Mouse (Mus musculus) cortical plate, adult 2 months (tissue): ENCODE results near the gene Abcc9. TPM values are rescaled to one million over a fixed set of nuclear protein-coding genes. Genes with fewer than 3 reads are reported as not detected.
A peak's percentile ranks its signal among the peaks of the same experiment; 100 is the strongest.

Source experiments
- H3K27ac ChIP-seq: fragments of 200-500 bp; 2 replicates; pipeline ENCODE4 v1.5.1; 2012; ENCODE audit warnings: low read length, control low read depth, inconsistent platforms; ENCODE audit not compliant: insufficient read depth
- H3K4me1 ChIP-seq: fragments of 200-500 bp; 2 replicates; pipeline ENCODE4 v1.6.1; 2011; ENCODE audit warnings: low read length; ENCODE audit not compliant: control insufficient read depth, insufficient read depth
- H3K4me3 ChIP-seq: fragments of 200-500 bp; 2 replicates; pipeline ENCODE4 v1.5.1; 2011; ENCODE audit warnings: mild to moderate bottlenecking, low read length, control low read depth; ENCODE audit not compliant: insufficient read depth
- CTCF ChIP-seq: fragments of 200-500 bp; IDR thresholded peaks from 2 replicates; pipeline ENCODE4 v1.5.1; 2011; ENCODE audit warnings: mild to moderate bottlenecking, control low read depth, low read length; ENCODE audit not compliant: insufficient read depth; ENCODE audit errors: extremely low read depth
- POLR2A ChIP-seq: fragments of 200-500 bp; IDR thresholded peaks from 2 replicates; pipeline ENCODE4 v1.6.1; 2011; ENCODE audit warnings: mild to moderate bottlenecking, low read length, control low read depth; ENCODE audit not compliant: insufficient read depth; ENCODE audit errors: extremely low read depth
- polyA plus RNA-seq: library from polyadenylated mRNA; depleted of rRNA; stranded (reverse); fragments of >200 nt; gene quantifications from 2 replicates; pipeline ENCODE4 v1.2.3, GENCODE M21; 2012

The Abcc9 gene
- polyA plus RNA-seq, 1 experiment, result 3.1 TPM

GRCm38 (mm10) chr6:142558076-142558475 lies 144.0 kb downstream of the Abcc9 start:
- Histone ChIP-seq H3K4me1 (no peaks in the 10 kb centered on the region), H3K4me3 (no peak overlapping the region), H3K27ac (no peak overlapping the region)
- TF ChIP-seq POLR2A (no peak), CTCF (peak; percentile 42)

GRCm38 (mm10) chr6:142555988-142556387 lies 146.1 kb downstream of the Abcc9 start:
- H3K27ac ChIP-seq, result no peak overlapping the region
- no peak overlapping the region for H3K4me3 ChIP-seq
- H3K4me1 ChIP-seq, result no peaks in the 10 kb centered on the region
- TF ChIP-seq CTCF (no peak), POLR2A (no peak)

- TF ChIP-seq POLR2A (no peak), CTCF (no peak)
- Histone ChIP-seq H3K27ac (no peak overlapping the region), H3K4me3 (no peak overlapping the region), H3K4me1 (no peaks in the 10 kb centered on the region)
Measured at GRCm38 (mm10) chr6:142551482-142551881, 150.6 kb downstream of the Abcc9 start.

GRCm38 (mm10) chr6:142550871-142551270 lies 151.2 kb downstream of the Abcc9 start:
- Histone ChIP-seq H3K4me1 (no peaks in the 10 kb centered on the region), H3K4me3 (no peak overlapping the region), H3K27ac (no peak overlapping the region)
- TF ChIP-seq POLR2A, result no peak
- TF ChIP-seq CTCF, result no peak

- TF ChIP-seq CTCF (no peak), POLR2A (no peak)
- H3K4me1 ChIP-seq, result no peaks in the 10 kb centered on the region
- no peak overlapping the region for H3K4me3 ChIP-seq
- H3K27ac ChIP-seq, result no peak overlapping the region
Measured at GRCm38 (mm10) chr6:142548377-142548776, 153.7 kb downstream of the Abcc9 start.

- no peak for TF ChIP-seq CTCF
- TF ChIP-seq POLR2A, result no peak
- H3K27ac ChIP-seq, result no peak overlapping the region
- H3K4me3 ChIP-seq, result no peak overlapping the region
- H3K4me1 ChIP-seq, result no peaks in the 10 kb centered on the region
Measured at GRCm38 (mm10) chr6:142545132-142545531, 157.0 kb downstream of the Abcc9 start.

- H3K27ac ChIP-seq, result no peak overlapping the region
- TF ChIP-seq CTCF (no peak), POLR2A (no peak)
- no peak overlapping the region for H3K4me3 ChIP-seq
- no peaks in the 10 kb centered on the region for H3K4me1 ChIP-seq
Measured at GRCm38 (mm10) chr6:142543648-142544047, 158.5 kb downstream of the Abcc9 start.

GRCm38 (mm10) chr6:142542800-142543175 lies 159.3 kb downstream of the Abcc9 start:
- no peak for TF ChIP-seq POLR2A
- no peak for TF ChIP-seq CTCF
- no peak overlapping the region for H3K4me3 ChIP-seq
- H3K4me1 ChIP-seq, result no peaks in the 10 kb centered on the region
- H3K27ac ChIP-seq, result no peak overlapping the region

- TF ChIP-seq POLR2A (no peak), CTCF (no peak)
- Histone ChIP-seq H3K27ac (no peak overlapping the region), H3K4me1 (no peaks in the 10 kb centered on the region), H3K4me3 (no peak overlapping the region)
Measured at GRCm38 (mm10) chr6:142542082-142542799, 159.9 kb downstream of the Abcc9 start.

GRCm38 (mm10) chr6:142540561-142541160 lies 161.5 kb downstream of the Abcc9 start:
- no peak overlapping the region for H3K4me3 ChIP-seq
- no peak overlapping the region for H3K27ac ChIP-seq
- H3K4me1 ChIP-seq, result no peaks in the 10 kb centered on the region
- no peak for TF ChIP-seq POLR2A
- no peak for TF ChIP-seq CTCF
